Mouse (Mus musculus): ENCODE results near the gene Hba-a2. TPM values are rescaled to one million over a fixed set of nuclear protein-coding genes. Genes with fewer than 3 reads are reported as not detected.

Gene Hba-a2
- polyA plus RNA-seq (2015; fragmentation: Illumina TruSeq; extraction: RNeasy Lipid Tissue Mini Kit (QIAGEN cat#74804); ENCODE audit: low read depth, low replicate concordance) = 651 TPM

DNA sequence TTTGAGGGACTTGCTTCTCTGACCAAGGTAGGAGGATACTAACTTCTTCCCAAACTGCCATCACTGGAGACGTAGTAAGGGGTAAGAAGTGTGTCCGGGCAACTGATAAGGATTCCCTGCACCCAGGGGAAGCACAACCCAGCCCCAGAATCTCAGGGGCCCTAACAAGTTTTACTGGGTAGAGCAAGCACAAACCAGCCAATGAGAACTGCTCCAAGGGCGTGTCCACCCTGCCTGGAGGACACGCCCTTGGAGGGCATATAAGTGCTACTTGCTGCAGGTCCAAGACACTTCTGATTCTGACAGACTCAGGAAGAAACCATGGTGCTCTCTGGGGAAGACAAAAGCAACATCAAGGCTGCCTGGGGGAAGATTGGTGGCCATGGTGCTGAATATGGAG is at the start of gene Hba-a2:
Hba-a2 (plus strand) TSS at position 287 of the 400 bp plus-strand sequence.

DNA sequence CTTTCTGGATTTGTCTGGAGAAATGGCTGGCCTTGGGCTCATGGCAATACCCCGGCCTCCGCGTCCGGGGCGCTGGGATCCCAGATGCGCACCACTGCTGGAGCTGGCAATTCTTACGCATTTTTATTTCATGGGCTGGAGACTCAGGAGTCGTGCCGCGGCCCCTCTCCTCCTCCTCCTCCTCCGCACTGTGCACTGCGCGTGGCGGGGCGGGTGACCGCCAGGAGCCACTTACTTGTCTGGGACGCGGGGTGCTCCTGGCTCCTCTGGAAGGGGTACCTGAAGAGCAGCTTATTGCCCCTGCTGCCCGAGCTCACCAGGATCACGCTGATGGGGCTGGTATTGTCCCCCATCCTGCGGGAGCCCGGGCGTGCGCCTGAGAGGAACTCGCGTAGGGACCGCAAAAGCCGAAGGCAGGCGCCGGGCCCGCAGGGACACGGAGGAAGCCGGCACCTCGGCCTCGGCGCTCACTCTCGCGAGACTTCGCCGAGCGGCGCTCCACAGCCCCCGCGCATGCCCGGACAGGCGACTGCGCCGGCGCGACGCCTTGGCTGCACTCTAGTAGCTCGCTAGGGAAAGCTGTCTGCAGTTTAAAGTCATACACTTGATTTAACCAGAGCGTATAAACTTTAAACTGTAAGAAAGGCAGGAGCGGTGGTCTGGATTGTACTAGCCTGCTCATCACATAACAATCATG is 29.0 kb upstream of the Hba-a2 start, which contains the start of gene Nprl3:
Nprl3 (minus strand) TSS at position 520 of the 697 bp plus-strand sequence.

DNA sequence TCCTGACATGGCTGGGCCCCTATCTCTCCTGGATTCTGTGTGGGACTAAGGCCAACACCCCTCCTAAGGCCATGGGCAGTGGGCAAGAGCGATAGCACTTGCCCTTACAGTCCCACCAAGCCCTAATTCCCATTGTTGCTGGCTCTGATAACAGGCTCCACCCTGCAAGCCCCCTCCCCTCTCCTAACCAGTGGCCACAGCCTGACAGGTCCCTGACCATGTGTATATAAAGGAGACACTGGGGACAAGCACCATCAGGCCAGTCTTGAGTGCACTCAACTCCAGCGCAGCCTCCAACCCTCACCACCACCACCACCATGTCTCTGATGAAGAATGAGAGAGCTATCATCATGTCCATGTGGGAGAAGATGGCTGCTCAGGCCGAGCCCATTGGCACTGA is 19.9 kb upstream of the Hba-a2 start, which contains the start of gene Hba-x:
Hba-x (plus strand) TSS at position 54 of the 400 bp plus-strand sequence.

GRCm38 (mm10) chr11:32283091-32283777 is 13.1 kb upstream of the Hba-a2 start, which contains the start of gene Hba-a1:
TSS of gene Hba-a1 (plus strand) at chr11:32283511.

DNA sequence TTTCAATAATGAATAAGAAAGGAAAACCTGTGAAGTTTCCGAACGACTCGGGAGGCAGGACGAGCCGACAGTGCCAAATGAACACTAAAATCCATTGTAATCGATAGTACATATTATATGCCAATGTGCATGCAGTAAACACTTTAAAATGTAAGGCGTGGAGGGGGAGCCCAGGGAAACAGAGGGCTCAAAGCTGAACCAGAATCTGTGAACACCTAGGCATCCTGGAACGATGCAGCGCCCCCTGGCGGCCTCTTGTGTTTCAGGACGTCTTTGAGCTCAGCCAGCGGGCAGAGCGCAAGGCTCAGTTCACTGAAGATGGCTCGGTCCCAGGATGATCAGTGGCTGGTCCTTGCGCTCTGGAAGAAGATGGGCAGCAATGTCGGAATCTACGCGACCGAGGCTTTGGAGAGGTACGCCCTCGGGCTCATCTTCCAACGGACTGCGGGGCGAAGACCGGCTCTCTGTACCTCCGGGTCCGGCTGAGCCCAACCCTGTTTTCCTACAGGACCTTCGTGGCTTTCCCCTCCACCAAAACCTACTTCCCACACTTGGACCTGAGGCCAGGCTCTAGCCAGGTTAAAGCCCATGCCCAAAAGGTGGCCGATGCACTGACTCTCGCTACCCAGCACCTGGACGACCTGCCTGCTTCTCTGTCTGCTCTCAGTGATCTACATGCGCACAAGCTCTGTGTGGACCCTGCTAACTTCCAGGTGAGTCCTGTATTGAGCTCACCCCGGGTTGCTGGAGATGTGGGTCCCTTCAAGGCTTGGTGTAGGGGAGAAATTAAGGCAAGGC is 9.4 kb upstream of the Hba-a2 start, which contains the start of gene Hbq1b:
Hbq1b (plus strand) TSS at position 271 of the 798 bp plus-strand sequence.

GRCm38 (mm10) chr11:32299865-32300264 is 3.6 kb downstream of the Hba-a2 start, which contains the start of gene Hbq1a:
TSS of gene Hbq1a (plus strand) at chr11:32300069.

Other genes with a start within 250 kb of the Hba-a2 start
- gene Il9r, start 96.2 kb upstream of the Hba-a2 start, polyA plus RNA-seq (2015; fragmentation: Illumina TruSeq; extraction: RNeasy Lipid Tissue Mini Kit (QIAGEN cat#74804); ENCODE audit: low read depth, low replicate concordance) = not detected
- 47.0 TPM for gene Snrnp25, start 91.1 kb upstream of the Hba-a2 start, polyA plus RNA-seq (2015; fragmentation: Illumina TruSeq; extraction: RNeasy Lipid Tissue Mini Kit (QIAGEN cat#74804); ENCODE audit: low read depth, low replicate concordance)
- 8.0 TPM for gene Rhbdf1, start 74.2 kb upstream of the Hba-a2 start, polyA plus RNA-seq (2015; fragmentation: Illumina TruSeq; extraction: RNeasy Lipid Tissue Mini Kit (QIAGEN cat#74804); ENCODE audit: low read depth, low replicate concordance)
- 21.7 TPM for gene Mpg, start 70.0 kb upstream of the Hba-a2 start, polyA plus RNA-seq (2015; fragmentation: Illumina TruSeq; extraction: RNeasy Lipid Tissue Mini Kit (QIAGEN cat#74804); ENCODE audit: low read depth, low replicate concordance)
- gene Nprl3, start 28.8 kb upstream of the Hba-a2 start, polyA plus RNA-seq (2015; fragmentation: Illumina TruSeq; extraction: RNeasy Lipid Tissue Mini Kit (QIAGEN cat#74804); ENCODE audit: low read depth, low replicate concordance) = 30.2 TPM
- gene Hba-x, start 20.1 kb upstream of the Hba-a2 start, polyA plus RNA-seq (2015; fragmentation: Illumina TruSeq; extraction: RNeasy Lipid Tissue Mini Kit (QIAGEN cat#74804); ENCODE audit: low read depth, low replicate concordance) = not detected
- 449 TPM for gene Hba-a1, start 13.0 kb upstream of the Hba-a2 start, polyA plus RNA-seq (2015; fragmentation: Illumina TruSeq; extraction: RNeasy Lipid Tissue Mini Kit (QIAGEN cat#74804); ENCODE audit: low read depth, low replicate concordance)
- not detected for gene Hbq1b, start 9.5 kb upstream of the Hba-a2 start, polyA plus RNA-seq (2015; fragmentation: Illumina TruSeq; extraction: RNeasy Lipid Tissue Mini Kit (QIAGEN cat#74804); ENCODE audit: low read depth, low replicate concordance)
- gene Hbq1a, start 3.6 kb downstream of the Hba-a2 start, polyA plus RNA-seq (2015; fragmentation: Illumina TruSeq; extraction: RNeasy Lipid Tissue Mini Kit (QIAGEN cat#74804); ENCODE audit: low read depth, low replicate concordance) = 1.5 TPM
- 7.1 TPM for gene Sh3pxd2b, start 51.3 kb downstream of the Hba-a2 start, polyA plus RNA-seq (2015; fragmentation: Illumina TruSeq; extraction: RNeasy Lipid Tissue Mini Kit (QIAGEN cat#74804); ENCODE audit: low read depth, low replicate concordance)
- 39.6 TPM for gene Ubtd2, start 158.9 kb downstream of the Hba-a2 start, polyA plus RNA-seq (2015; fragmentation: Illumina TruSeq; extraction: RNeasy Lipid Tissue Mini Kit (QIAGEN cat#74804); ENCODE audit: low read depth, low replicate concordance)
- 0.86 TPM for gene Efcab9, start 235.6 kb downstream of the Hba-a2 start, polyA plus RNA-seq (2015; fragmentation: Illumina TruSeq; extraction: RNeasy Lipid Tissue Mini Kit (QIAGEN cat#74804); ENCODE audit: low read depth, low replicate concordance)
- 3.3 TPM for gene Stk10, start 236.8 kb downstream of the Hba-a2 start, polyA plus RNA-seq (2015; fragmentation: Illumina TruSeq; extraction: RNeasy Lipid Tissue Mini Kit (QIAGEN cat#74804); ENCODE audit: low read depth, low replicate concordance)

Data from brain, adult 10 weeks (tissue).